Mouse (Mus musculus) neural tube, embryonic 10.5 days (tissue): ENCODE measurements at regions not wholly inside any gene's neighbourhood (a gene's known extent, or its start where the extent isn't known, plus 50 kb on each side); places are given as distances from the start of the nearest gene placed in this dataset.
"Not testable (repeated sequence)": the region's sequence is repeated elsewhere in the genome, so short reads cannot be mapped to it uniquely, and the experiment has no call there.

ENCODE experiments used
- DNase-seq: peaks from one replicate; pipeline ENCODE4 v3.0.0-alpha.2; 2017; ENCODE audit warnings: low spot score; ENCODE audit errors: extremely low spot score

DNA sequence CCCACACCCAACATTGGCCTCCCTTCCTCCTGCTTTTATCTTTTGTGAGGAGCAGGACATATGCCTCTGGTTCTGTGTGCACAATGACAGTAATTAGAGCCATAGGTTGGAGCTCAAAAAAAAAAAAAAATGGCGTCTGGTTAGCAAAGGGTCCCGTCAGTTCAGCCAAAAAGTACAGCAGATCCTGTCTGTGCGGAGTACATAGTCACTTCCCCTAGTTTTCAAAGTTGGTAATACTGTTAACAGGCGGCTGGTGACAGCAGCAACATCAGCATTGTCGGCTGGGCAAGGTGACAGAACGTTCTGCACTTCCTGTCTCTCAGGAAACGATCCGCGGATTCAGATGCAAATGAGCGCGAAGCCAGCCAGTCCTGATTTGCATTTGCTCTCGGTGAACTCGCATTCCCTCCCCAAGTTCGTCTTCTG lies 642.4 kb upstream of the Gm19410 start:
- peak; percentile 24 for DNase-seq

DNA sequence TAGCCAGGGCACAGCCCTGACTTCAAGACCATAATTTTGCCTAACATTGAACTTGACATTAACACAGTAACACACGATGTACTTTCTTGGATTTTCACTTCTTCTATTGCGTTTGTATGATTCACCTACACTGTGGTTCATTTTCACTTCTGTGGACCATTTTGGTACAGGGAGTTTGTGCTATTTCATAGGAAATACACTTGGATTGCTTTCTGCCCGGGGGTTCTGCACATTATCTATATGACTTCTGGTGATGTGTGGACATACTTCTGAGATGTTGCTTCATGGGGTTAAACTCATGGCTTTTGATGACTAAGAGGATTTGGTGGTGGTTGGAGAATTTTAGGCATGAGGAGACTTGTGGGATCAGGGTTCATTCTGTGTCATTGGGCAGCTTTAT lies 640.4 kb upstream of the Gm19410 start:
- no peak for DNase-seq

DNA sequence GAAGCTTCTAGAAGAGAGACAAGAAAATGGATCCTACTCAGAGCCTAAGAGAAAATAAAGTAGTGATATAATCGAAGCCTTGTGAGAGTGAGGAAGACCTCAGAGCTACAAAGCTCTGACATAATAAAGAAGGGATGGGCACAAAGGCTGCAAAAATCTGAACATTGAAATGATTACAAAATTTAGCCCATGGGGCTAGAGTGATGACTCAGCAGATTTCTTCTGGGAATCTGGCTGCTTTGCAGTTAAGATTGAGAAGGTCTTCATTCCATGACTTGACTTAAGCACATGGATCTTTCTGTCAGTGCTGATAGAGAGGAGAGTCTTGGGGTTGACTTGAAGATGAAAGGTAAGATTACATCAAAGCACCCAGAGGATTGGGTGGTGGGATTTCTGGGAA lies 633.3 kb upstream of the Gm19410 start:
- no peak for DNase-seq

DNA sequence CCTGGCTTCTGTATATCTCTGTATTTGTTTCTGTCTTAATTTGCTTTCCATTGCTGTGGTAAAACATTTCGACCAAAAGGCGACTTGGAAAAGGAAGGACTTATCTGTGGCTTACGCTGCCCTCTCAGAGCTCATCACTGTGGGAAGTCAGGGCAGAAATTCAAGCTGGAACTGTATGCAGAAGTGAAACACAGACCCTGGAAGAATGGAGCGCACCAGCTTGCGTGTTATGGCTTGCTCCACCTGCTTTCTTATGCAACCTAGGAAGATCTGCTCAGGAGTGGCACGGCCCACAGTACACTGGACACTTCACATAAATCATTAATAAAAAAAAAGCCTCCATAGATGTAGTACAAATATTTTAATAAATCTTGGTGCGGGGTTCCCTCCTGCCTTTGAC lies 630.0 kb upstream of the Gm19410 start:
- DNase-seq = no peak

DNA sequence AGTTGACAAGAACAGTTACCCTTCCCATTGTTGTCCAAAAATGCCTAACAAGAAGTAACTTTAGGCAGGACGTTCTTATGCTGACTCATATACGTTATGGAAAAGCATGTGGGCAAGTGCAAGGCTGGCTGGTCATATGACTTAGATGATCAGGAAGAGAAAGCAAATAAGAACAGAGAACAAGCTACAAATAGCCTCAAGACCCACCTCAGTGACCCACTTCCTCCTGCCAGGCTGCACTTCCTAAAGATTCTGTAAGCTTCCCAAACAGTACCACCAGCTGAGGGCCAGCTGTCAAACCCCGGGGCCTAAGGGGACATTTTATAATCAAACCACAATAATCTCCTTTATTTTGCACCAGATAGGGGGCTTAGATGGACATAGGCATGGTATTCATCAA lies 628.9 kb upstream of the Gm19410 start:
- no peak for DNase-seq

DNA sequence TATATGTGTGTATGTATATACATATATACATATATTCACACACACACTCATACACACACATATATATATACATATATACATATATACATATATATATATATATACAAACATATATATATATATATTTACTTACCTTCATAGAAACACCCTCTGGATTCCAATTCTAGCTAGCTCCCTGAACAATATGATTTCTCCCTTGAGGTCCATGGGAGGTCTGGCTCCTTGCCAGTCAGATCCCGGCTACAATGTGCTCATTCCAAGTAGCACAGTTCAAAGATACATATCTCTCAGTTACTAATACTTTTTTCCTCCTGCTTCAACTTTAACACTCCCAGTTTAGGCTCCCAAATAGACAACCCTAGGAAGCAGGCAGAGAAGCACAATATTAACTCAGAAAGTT lies 624.8 kb upstream of the Gm19410 start:
- DNase-seq = no peak

DNA sequence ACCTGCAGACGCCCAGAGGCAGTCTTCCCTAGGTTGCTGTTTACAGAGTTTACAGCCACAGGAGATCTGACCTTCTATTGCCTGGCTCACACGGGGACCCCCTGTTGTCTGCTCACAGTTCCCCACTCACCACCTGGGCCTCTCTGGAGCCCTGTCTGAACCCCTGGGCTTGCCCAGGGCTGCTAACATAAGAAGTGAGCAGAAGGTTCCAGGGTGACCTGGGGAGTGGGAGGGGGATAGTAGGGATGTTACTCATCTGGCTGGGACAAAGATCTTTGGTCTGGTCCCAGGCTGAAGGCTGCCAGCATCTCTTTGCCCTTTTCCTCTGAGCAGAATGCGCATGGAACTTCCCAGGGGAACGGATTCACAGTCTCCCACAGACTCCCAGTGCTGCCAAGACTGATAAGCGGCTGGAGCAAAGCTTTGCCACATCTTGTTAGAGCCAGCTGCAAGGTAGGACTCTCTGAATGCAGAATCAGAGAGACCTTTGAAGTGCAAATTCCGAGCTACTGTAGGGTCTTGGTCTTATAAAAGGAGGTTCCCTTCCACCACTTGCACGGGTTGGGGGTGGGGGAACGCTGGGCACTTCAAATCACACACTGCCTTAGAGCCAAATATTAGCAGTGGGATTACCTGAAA lies 622.5 kb upstream of the Gm19410 start:
- no peak for DNase-seq

DNA sequence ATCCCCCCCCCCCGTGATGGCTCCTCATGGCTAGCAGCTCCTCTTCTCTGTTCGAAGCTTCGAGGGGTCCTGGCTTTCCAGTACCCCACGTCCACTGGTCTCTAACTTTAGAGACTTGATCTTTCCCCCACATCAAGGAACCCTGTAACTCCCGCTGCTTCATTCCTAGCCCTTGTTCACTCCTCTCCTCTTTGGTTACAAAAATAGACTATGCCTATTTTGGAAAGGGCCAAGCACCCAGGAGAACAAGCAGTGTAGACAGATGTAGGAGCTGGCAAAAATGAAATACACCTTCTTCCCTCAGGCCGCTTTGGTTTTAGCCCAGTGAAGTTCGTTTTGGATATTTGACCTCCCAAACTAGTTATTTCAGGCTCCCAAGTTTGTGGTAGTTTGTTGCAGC lies 621.9 kb upstream of the Gm19410 start:
- DNase-seq = no peak

DNA sequence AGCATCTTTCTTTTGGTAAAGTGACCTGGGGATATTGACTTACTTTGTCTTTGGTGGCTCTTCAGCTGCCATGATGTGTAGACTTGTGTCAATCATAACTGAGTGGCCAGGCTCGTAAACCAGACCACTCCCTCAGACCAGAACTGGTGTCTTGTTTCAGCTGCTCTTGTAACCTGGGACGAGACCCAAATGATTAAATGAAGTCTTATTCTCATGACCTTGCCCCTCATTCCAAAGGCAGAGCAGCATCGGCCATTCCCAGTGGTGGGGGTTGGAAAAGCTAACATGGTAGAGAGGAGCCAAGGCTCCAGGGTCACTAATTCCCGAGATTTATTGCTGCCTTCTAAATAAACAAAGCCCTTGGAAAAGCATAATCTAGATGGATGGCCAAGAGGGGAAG lies 621.2 kb upstream of the Gm19410 start:
- DNase-seq = no peak

DNA sequence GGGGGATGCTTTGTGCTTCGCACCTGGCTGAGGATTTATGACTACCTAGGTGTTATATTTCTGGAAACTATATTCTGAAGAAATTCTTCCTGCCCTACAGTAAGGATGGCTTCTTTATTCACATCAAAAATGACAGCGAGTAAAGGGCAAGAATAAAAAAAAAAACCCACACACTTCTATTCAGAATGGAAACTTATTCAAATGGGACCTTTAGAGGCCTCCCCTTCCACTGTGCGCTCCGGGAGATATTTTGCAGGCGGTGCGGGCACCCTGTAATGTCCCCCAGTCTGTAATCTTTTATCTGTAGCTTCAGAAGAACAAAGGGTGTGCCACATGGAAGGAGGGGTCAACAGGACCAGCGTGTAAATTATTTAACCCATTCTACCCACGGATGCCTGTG lies 618.1 kb upstream of the Gm19410 start:
- DNase-seq = no peak

DNA sequence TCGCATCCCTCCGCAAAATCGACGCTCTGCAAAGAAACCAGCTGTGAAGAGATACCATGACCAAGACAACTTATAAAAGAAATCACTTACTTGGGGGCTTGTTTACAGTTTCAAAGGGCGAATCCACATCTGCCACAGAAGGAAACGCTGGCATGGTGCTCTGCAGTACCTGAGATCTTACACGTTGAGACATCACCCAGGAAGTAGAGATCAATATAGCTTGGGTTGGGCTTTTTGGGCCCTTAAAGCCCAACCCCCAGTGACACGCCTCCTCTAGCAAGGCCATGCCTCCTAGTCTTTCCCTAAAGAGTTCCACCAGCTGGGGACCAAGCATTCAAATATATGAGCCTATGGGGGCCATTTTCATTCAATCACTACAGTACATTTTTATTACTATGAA lies 617.6 kb upstream of the Gm19410 start:
- DNase-seq = no peak

DNA sequence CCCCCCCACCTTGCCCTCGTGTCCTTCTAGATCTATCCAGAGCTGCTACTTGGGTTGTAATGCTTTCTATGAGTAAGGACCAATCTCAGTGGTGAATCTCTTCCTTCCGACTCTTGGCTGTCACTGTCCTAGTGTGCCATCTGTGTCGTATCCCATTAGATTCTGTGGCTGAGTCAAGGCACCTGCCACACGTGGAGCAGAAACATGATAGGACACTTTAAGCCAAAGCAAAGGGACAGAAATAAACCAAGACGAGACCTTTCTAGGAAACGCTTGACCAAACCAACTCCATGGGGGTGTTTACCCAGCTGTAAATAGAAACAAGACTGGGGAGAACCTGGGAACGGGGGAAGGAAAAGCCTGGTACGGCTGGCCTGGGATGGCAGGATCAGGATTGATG lies 613.0 kb upstream of the Gm19410 start:
- DNase-seq = no peak

DNA sequence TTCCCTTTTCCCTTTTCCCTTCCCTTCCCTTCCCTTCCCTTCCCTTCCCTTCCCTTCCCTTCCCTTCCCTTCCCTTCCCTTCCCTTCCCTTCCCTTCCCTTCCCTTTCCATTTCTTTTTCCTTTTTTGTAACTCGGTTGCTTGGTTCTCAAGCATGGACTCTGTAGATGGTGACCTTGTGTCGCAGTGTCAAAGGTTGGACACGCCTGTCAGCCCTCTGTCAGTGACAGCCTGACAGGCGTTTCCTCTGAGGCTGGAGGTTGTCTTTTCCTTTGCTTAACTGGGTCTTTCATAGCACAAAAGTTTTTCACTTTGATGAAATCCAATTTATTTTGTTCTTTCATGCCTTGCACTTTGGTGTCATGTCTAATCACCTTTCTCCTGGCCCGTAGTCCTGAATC lies 609.3 kb upstream of the Gm19410 start:
- DNase-seq = no peak

DNA sequence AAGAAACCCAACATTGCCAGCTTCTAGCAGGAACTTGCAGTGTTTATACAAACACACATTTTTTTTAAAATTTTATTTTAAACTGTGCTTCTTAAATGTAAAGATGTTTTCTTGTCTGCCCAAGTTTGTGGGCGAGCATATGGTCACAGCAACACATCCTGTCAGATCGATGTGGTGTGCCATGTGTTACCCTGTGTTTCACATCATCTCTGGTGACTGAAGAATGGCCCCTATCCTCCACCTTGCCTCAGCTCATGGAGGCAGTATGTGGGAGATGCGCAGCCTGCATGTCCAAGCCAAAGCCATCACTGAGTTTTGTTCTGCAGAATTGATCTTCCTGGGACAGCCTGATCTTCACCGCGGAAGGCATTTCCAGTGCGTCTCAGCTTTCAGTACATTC lies 607.9 kb upstream of the Gm19410 start:
- DNase-seq = no peak

DNA sequence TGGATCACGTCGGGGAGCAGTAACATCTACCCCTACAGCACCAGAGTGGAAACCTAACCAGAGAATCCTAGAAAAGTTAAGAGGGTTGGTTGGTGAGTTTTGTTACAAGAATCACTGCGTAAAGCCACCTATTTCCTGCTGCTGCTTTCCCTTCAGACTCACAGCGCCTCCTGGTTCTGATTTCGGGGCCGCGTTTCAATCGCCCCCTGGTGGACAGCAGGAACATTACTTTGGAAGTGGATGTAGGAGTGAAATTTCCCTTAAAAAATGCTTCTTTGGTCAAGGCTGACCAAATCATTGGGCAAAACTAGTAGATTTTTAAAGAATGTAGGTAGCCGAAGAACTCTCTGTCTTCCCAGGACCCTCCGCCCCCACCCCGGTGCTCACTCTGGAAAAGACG lies 606.3 kb upstream of the Gm19410 start:
- peak; percentile 59 for DNase-seq

DNA sequence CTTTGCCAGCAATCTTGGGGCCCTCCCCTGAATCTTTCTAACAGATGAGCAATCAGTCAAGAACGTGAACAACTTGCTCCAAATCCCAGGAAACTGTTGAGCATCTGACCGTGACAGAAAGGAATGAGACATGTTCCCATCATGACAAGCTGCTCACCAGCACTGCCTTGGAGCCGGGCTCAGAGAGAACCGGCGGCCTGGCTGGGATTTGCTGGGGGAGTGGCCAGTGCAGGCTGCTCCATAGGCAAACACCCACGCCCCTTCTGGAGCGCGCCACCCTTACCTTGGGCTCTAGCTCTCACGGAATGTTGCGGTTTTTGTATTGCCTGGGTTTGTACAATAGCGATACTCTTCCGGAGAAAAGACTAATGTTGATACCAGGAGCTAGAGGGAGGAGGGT lies 605.4 kb upstream of the Gm19410 start:
- no peak for DNase-seq

DNA sequence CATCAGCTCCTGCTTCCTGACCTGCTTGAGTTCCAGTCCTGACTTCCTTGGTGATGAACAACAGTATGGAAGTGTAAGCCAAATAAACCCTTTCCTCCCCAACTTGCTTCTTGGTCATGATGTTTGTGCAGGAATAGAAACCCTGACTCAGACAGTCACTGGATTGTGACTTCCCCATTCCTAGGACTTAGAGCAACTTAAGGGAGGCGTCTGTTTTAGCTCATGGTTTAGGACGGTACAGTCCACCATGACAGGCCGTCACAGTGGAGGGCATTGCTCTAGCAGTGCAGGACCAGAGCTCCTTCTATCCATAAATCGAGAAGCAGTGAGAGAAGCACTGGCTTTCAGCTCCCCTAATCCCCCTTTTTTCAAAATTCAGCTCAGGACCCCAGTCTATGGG lies 603.4 kb upstream of the Gm19410 start:
- not testable (repeated sequence) for DNase-seq

DNA sequence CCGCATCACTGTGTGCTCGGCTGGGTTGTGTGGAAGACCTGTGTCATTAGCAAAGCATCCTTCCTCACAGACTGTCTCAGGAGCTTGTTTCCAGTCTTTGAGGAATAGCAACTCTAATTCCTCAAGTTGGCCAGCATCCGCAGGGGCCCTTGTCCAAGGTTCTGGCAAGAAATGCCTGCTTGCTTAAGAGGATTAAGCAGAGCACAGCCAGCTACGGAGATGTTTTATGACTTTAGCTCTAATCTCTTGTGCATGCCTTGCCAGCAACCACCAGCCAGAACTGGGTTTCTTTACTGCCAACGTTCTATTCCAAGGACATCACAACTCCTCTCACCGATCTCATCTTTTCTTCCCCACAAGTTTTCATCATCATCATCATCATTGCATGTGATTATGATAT lies 599.0 kb upstream of the Gm19410 start:
- no peak for DNase-seq

DNA sequence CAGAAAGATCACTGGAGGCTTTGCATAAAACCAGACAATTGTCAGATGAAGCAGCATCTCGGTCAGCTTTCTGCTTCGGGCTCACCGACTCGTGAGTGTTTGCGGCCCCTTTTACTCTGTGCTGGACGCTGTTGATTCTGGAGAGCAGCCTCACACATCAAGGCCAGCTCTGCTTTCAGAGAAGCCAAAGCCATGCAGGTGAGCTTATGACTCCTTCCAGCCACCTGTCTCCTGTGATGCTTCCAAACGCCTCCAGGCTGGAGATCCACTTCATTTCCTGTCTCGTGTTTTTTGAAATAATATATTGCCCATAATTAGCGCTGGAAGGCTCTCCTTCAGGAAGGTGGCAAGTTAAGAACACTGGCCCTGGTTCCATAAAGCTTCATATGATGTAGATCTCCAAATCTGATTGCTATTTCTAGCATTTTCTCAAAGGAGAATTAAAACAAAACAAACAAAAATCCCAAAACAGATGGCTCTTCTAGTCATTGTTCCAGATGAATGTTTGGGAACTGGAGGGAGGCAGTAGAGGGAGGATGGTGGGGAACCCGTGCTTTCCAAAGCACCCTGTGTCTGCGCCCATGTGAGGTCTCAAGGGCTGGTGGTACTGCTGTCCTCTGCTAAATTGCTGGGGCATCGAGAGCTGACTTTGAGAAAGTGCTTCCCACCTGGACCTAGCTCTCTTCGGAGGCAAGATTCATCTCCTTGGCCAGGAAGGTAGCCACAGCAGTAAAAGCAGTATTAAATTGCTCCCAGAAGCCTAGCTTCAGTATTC lies 593.9 kb upstream of the Gm19410 start:
- DNase-seq = no peak

DNA sequence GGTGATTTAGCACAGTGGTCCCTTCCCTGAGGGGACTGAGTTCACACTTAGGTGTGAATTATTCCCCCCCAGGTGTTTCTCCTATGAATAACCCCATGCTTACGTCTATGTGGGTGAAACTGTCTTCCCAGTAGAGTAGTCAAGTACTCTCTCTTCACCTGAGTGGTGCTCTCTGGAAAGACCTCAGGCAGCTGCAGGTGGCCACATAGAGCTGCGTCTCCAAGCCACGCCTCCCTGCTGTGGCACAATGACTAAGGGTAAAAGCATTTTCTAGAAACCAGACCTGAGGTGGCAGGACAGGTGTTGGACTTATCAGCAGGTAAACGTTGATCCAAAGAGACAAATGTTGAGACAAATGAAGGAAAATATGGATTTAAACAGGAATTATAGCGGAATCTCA lies 588.3 kb upstream of the Gm19410 start:
- no peak for DNase-seq

DNA sequence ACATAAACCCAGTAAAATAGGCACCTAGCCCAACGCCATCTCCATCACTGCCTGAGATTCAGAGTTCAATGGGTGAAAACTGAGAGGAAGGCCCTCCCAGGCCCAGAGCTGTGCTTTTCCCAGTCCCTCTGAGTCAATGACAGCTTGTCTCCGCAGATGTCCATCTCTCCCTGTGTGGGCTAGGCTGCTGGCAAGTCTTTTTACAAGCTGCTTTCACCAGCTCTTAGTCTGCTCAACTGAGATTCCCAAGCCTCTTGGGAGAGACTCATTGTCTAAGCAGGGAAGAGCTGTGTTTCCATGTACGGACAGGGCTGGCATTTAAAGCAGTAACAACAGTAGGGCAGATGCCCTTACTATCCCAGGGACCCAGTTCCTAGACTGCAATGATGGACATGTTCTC lies 585.5 kb upstream of the Gm19410 start:
- DNase-seq = no peak

DNA sequence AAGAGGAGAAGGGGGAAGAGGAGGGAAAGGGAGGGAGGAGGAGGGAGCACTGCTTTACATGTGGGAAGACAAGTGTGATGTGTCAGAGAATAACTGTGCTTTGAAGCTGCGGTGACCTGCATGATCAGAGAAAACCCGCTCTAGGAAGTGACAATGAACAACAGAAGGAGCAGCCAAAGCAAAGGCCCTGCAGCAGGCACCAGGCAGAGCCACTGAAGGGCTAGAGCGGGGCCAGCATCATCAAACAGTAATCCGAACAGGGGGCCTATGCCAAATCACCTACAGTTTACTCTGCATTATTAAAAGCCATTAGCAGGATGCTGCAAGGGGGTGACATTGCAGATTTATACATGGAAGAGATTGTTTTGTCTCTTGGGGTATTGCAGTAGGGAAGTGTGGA lies 583.4 kb upstream of the Gm19410 start:
- DNase-seq = no peak

DNA sequence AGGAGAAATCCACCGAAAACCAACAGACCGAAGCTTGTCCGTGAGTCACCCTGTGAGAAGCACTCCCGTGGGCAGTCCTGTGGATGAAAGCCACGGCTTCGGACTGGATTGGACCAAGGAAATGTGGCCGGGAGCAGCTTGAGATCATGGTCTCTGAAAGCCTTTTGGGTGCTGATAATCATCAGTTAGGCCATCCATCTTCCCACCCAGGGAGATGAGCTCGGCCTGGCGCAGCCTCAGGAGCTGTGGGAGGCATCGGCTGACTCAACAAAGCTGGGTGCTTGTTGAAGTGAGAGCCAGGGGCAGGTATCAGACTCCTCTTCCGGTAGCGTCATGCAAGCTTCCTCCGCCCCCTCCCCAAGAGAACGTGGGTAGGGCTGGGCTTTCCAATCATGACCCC lies 582.2 kb upstream of the Gm19410 start:
- DNase-seq = no peak
